In genomic region chr5:33232791-33233190, GRCm38 (mm10) we compare ENCODE assay signal across 15 mouse cellular contexts. TPM values are rescaled to one million over a fixed set of nuclear protein-coding genes. Genes with fewer than 3 reads are reported as not detected.
"Had no signal": no experiment of that assay in that cellular context is flagged by ENCODE, and none has a peak within 500 bp of the region (broad histone marks: within the 10 kb centered on the region; RNA-seq: fewer than 3 reads in every experiment).

No protein-coding gene starts in this region.

- H3K9me3 ChIP-seq: midbrain, embryonic 10.5 days; midbrain, embryonic 12.5 days; neural tube, embryonic 12.5 days had no signal

- H3K4me2 ChIP-seq: lung, embryonic 14.5 days; midbrain, embryonic 12.5 days; neural tube, embryonic 12.5 days had no signal

- H3K4me1 ChIP-seq: midbrain, embryonic 12.5 days; neural tube, embryonic 12.5 days had no signal

- ATAC-seq: midbrain, embryonic 16.5 days had no signal

- H3K4me3 ChIP-seq: midbrain, embryonic 10.5 days; midbrain, embryonic 12.5 days; neural tube, embryonic 12.5 days had no signal

- H3K27ac ChIP-seq: midbrain, embryonic 10.5 days; midbrain, embryonic 12.5 days; neural tube, embryonic 12.5 days had no signal

- H3K9ac ChIP-seq: lung, embryonic 14.5 days; midbrain, embryonic 12.5 days; neural tube, embryonic 12.5 days had no signal

- H3K27me3 ChIP-seq: midbrain, embryonic 12.5 days; neural tube, embryonic 12.5 days had no signal

- H3K36me3 ChIP-seq: midbrain, embryonic 10.5 days; midbrain, embryonic 12.5 days; neural tube, embryonic 12.5 days had no signal

- DNase-seq: lung, adult 18-20 months; lung, embryonic 14.5 days; lung, postnatal 10 days; lung, postnatal 4 days; midbrain, embryonic 14.5 days; right cerebral cortex, postnatal 14 days; spleen, adult 18-20 months; thymus, adult 18-20 months; thymus, postnatal 14 days; thymus, postnatal 36 days had no signal

RNA-seq across cellular contexts. Expression of gene Spon2, which starts 14.5 kb away (rescaled TPM):
- total RNA-seq: neutrophil, adult 5-6 weeks had no signal
